Mouse (Mus musculus) neutrophil, adult 5-6 weeks (primary cell): ENCODE measurements around the gene Pole3. TPM values are rescaled to one million over a fixed set of nuclear protein-coding genes. Genes with fewer than 3 reads are reported as not detected.

Experiments
- ATAC-seq: fragments of 151-379, 151-347 bp; 2 replicates; pipeline ENCODE4 v1.8.0; 2017; ENCODE audit warnings: mild to moderate bottlenecking, moderate TSS enrichment; ENCODE audit not compliant: insufficient number of reproducible peaks, poor library complexity, low FRiP score, severe bottlenecking; ENCODE audit errors: extremely low read depth
- total RNA-seq: library from RNA; stranded (forward); fragments of 200-1000 nt; gene quantifications from 2 replicates; pipeline ENCODE4 v1.2.3, GENCODE M21; 2017

Gene Pole3
- total RNA-seq, result 10.7 and 13.1 TPM in 2 replicates

DNA sequence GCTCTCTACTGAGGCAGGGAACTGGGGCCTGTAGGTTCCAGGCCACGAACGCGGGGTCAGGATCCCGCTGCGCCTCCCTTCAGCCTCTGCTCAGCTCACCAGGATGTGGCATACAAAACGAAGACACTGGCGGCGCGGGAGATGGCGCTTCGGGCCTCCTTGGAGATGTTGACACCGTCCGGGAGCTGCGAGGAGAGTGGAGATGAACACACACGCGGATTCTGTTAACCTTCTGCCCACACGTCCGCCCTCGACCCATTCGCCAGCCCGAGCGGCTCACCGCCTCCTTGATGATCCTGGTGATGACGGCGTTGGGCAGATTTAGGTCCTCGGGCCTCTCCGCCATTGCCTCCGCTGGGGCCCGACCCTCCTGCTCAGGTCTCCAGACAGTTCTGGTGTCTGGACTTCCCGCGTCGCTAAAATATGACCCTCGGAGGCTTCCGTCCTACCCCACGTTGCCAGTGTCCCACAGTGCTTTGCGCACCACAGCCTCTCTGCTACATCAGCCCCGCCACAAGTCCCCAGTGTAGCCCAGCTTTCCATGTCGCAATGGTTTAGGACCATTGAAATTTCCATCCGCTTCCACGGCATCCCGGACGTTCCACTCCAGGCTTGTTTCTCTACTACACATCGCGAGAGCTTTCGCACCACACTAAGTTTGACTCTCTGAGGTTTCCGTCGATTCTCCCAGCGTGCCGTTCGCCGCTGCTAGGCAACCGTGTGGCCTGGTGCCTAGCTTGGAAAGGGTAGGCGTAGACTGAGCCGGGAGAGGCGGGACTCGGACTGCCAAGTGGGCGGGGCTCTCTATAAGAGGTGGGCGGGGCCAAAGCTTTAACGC is at the start of gene Pole3, which contains the start of gene 4933430I17Rik:
Gene Pole3, minus strand, starts transcription at position 418 of the 838 bp plus-strand sequence.
Gene 4933430I17Rik, plus strand, starts transcription at position 719 of the 838 bp plus-strand sequence.
- ATAC-seq, result peak; percentile 98

DNA sequence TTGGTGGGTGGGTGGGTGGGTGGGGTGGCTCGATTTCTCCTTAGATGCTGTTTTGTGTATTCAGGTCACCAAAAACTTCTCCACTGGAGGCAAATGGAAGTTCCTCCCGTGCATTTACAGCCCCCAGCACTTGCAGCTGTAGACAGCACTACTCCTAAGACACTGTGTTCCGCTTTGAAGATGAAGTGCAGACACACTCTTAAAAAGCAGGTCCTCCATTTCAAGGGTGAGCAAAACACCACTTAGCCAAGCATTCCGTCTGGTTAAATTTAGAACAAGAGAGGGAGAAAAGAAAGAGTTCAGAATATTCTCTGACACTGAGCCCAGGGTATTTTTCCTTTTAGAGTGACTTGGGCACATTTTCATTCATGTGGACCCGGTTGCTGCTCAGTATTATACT is 45.2 kb upstream of the Pole3 start:
- no peak for ATAC-seq

DNA sequence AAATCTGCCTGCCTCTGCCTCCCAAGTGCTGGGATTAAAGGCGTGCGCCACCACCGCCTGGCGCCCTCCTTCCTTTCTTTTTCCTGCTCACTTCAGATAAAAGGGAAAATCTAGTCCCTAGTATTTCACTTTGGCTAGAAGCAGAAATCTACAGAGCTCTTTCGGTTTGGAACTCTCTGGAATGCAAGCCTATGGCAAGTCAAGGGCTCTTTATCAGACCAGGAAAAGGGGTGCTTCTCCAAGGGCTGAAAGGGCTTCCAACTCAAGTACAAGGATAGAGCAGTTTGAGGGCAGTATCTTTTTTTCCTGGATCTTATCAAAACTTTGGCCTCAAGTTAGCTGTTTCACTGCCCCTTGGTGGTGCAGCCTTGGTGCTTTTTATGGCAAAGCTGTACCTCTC is 44.7 kb upstream of the Pole3 start:
- ATAC-seq, result no peak

DNA sequence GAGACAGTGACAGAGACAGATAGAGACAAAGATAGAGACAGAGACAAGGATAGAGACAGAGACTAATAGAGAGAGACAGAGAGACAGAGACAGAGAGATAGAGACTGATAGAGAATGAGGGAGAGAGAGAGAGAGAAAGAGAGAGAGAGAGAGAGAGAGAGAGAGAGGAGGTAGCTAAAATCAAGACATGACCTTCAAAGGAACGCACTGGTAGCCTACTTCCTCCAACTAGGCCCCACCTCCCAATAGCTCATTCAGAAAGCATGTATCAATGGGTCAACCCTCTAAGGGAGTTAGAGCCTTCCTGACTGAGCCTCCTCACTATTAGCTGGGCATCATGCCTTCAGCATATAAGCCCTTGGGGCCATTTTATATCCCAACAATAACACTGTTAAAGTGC is 43.5 kb upstream of the Pole3 start:
- no peak for ATAC-seq

DNA sequence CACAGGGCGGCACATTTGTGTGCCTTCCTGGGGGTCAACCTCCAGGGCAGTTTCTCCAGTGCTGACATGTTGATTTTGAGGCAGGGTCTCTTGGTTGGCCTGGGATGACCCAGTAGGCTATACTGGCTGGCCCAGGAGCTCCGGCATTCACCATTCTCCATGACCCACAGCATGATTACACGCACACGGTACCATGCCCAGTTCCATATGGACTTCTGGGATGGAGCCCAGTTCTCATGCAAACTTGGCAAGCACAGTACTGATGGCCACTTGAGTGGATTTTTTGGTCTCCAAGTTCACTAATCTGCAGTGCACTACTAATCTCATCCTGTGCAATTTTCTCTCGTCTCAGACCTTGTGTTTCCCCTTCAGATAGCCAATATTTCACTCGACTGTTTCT is 42.8 kb upstream of the Pole3 start:
- ATAC-seq, result no peak

DNA sequence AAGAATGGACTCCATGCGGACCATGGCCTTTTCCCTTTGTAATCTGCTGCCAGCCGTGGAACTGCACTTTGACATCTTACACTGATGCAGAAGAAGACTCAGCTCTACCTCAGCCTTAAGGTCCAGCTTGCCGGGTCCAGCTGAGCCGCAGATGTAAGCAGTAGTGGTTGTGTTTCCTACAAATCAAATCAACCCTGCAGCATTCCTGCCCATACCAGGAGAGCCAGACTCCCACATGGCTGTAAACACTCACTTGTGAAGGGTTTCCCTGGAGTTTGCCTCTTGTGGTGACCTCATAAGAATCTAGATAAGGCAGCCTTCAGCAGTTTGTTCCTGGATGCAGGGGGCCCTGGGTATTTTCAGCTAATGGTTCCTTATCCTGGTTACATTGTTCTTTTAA is 41.7 kb upstream of the Pole3 start:
- ATAC-seq, result no peak

DNA sequence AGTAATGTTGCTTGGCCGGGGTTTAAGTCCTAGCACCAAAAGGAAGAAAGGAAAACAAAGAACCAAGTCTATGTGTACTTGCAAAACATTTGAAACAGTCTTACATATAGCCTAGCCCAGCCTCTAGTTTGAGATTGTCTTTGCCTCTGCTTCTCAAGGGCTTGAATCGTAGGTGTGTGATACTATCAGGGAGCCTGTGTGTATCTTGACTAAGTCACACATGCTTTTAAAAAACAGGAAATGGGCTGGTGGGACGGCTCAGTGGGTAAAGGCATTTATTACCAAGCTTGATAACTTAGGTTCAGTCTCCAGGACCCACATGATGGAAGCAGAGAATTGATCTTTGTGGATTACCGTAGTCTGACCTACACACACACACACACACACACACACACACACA is 37.1 kb upstream of the Pole3 start:
- no peak for ATAC-seq

DNA sequence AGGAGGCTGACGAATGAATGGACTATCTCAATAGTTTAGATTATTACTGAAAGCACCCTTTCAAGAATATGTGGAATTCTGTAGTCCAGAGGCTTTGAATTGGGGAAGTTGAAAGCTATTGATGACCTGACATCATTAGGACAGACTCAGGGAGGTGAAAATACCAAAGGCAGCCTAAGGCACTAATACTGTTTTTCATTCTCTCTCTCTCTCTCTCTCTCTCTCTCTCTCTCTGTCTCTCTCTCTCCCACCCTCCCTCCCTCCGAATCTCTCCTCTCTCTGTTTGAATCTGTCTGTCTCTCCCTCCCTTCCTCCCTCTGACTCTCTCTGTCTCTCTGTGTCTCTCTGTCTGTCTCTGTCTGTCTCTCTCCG is 36.7 kb upstream of the Pole3 start:
- no peak for ATAC-seq

DNA sequence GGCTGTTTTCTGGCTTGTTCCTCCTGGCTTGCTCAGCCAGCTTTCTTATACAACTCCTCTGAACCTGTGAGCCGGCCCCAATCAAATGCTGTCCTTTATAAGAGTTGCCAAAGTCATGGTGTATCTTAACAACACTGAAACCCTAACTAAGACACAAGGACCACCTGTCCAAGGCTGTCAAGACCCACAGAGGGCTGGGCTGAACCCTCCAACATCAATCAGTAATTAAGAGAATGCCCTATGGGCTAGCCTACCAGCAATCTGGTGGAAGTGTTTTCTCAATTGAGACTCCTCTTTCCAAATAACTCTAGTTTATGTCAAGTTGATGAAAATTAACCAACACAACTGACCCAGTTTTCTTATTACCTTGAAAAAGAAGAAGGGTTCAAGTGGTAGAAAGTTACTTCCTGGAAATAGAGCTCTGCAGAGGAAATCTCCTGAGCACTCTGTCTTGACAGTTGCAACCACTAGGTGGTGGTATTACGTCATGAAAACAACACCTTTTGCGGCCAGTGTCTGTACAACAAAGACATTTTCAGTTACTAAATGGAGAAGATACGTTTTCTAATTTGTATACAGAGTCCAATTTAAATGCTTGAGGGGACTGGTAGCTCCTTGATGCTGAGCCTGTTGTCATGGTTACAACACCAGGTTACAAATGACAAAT is 36.2 kb upstream of the Pole3 start:
- ATAC-seq, result peak; percentile 91

DNA sequence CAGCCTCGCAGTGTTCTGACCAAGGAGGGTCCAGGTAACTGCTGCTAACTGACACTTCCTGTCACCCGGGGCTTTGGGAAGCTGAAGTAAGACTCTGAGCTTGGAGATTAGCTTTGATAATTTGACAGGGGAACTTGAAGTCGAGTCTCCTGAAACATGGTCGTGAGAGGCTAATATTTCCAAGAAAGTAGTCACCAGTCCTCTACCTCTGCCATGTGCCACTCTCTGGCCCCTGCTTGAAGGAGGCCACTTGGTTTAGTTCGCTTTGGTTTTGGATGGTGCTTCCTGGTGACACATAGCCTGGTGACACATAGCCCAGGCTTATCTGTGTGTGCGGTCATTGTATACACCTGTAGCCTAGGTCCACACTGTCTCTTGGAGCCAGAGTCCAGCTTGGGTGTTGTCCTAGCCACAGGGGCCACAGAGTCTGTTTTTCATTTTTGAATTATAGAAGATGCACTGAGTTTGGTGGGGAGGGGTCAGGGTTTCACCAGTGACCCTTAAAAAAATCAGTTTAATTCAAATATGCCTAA is 35.0 kb upstream of the Pole3 start, which contains the start of gene Rgs3:
Gene Rgs3, plus strand, starts transcription at position 51 of the 533 bp plus-strand sequence.
- ATAC-seq, result no peak

DNA sequence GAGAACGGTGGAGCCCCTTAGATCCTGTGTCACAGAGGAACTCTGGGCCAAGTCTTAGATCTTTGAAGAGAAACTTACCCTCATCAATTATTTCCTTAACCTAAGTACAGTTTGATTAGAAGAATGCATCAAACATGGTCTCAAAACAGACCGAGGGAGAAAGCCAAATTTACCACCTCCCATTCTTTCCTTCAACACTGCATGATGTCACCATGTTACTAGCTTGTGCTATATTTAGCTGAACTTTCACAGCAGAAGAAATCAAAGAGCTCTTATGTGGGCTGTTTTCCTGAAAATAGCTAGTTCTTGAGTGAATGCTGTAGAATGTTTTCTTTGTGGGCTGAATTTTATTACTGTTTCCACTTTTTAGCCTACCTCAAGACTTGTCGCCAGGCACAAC is 32.6 kb upstream of the Pole3 start:
- ATAC-seq, result no peak

DNA sequence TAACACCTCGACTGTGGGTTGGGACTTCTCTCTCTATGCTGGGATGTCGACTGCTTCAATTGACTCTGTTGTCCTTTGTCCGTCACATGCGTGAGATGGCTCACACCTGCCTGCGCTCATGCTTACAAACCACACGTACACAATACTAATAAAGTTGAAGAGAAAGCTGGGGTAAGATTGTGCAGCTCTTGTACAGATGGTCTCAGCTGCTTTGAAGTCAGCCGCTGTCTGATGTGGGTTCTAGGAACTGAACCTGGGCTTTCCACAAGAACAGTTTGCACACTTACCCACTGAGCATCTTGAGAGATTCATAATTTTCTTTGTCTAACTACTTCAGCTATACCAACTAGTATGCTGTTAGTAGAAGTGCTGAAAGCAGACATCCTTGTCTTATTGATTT is 27.1 kb upstream of the Pole3 start:
- no peak for ATAC-seq

DNA sequence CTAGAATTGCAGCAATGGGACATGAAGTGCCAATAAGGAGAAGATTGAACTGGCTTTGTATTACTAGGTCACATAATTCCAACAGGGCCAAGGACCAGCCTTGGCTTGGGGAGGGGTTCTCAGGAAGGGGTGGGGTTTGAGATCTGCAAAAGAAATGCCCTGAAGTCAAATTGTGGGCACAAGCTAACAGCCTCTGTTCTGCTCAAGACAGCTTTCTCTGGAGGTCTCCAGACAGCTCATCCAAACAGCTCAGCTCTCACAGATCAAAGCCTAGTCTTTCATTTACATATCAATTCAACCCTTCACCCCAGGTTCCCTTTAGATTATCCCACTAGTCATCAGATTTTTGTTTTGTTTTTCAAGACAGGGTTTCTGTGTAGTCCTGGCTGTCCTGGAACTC is 19.9 kb upstream of the Pole3 start:
- ATAC-seq, result no peak

DNA sequence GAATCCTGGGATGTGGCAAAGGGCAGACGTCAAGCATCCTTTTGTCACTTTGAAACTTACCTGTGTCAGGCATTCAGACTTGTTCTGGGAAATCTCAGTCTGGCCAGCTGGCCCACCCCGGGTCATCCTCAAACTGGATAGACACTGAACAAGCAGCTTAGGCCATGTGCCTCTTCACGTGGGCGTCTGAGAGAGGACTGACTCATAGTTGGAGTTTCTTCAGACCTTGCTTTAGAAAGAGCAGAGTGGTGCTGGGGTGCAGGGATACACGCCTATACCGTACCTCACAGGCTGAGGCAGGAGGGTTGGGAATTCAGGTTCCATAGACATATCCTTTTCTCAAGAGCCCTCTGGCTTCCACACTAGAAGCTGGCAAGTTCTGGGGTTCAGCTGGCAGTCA is 18.9 kb upstream of the Pole3 start:
- ATAC-seq, result no peak

DNA sequence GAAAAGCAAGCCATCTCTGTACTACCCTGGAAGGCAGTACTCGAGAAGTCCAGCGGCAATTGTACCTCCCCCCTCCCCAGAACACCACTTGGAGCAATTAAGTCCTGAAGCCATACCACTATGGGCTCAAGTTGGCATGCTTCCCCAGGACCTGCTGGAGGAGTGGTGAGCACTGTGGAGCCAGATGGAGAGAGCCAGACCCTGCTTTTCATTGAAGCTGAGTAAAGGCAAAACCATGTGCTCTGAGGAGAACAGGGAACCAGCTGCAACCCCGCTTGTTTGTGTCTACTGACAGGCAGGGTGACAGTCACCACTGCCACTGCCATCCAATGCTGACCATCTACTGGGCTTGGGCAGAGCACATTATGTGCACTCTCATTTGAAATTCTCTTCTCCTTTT is 16.9 kb upstream of the Pole3 start:
- ATAC-seq, result no peak

DNA sequence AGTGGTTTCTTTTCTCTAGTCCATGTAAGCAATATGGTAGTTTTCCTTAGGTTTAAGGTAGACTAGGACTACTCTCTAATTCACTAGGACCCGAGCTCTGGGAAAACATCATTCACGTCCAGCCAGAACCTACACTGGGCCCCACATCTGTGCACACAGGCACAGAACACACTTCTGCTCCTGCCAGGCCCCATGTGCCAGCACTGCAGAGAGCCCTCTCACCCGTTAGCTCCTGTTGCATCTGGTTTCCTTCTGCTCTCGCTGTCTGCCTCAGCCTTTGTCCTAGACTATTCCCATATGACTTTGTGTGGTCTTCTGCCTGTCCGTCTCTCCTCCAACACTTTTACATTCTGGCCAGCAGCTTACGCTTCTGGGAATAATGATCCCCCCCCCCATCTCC is 8.9 kb upstream of the Pole3 start:
- no peak for ATAC-seq

DNA sequence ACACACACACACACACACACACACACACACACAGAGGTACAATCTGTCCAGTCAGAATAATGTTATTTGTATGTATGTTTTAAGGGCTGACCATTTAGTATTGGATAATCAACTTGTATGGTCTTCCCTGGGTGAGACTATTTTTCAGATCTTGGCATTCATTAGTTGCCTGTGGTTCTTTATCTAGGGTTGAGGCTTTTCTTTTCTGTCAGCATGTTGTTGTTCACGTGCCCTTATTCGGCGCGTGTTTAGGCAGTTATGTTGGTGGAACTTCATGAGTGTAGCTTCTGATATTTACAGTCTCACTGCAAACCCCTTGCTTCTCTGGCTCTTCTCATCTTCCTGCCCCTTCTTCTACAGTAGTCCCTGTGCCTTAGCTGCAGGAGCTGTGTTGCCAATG is 2.8 kb upstream of the Pole3 start:
- ATAC-seq, result no peak

DNA sequence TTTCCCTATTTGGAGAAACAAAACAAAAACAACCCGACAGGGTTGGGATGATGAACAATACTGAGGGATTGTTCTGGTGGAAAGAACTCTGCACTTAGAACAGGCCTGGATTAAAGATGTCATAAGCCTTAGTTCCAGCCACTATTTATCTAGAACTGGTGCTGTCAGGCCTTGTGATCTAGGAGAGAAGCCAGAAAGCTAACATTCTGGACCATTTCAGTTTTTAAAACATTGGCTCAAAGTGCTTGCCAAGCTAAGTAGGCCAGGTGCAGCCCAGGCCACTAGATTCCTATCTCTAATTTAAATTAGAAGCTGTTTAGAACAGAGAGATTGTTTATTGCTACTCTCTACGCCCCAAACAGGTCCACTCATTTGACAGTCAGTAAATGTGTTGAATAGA is 1.4 kb upstream of the Pole3 start:
- no peak for ATAC-seq

DNA sequence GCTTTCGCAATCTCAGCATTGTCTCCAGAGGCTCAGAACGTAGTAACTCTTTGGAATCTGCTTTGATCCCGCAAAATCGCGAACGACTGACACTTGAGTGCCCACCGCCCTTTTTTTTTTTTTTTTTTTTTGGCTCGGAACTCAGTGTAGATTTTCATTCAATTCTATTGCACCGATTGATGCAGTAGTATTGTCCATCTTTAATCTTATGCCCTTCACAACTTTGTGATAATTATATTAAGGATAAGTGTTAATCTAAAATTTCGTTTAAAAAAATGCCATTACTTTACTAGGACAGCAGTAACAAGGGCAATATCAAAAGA is 582 bp upstream of the Pole3 start:
- no peak for ATAC-seq

DNA sequence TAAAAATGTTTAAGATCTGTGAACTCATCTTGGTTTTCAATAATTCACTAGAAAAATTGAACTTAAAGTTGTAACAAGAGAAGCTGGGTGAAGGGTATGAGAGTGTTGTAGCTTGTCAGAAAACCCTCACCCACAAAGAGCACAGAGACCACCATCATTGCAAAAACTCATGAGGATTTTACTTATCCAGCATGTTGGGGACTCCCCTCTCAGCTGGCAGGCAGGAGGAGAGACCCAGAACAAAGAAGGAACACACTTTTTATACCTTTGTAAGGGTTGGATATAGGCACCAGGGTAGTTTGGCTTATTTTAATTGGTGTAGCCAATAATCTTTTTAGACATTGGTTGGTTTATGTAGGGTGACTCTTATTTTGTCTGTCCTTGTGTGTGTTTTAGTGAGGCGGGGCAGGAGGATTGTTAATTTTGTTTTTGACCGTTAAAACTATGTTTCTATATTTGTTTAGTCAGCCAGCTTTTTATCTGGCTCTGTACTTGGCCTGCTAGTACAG is 3.9 kb downstream of the Pole3 start:
- ATAC-seq, result no peak
